In the genomic region with DNA sequence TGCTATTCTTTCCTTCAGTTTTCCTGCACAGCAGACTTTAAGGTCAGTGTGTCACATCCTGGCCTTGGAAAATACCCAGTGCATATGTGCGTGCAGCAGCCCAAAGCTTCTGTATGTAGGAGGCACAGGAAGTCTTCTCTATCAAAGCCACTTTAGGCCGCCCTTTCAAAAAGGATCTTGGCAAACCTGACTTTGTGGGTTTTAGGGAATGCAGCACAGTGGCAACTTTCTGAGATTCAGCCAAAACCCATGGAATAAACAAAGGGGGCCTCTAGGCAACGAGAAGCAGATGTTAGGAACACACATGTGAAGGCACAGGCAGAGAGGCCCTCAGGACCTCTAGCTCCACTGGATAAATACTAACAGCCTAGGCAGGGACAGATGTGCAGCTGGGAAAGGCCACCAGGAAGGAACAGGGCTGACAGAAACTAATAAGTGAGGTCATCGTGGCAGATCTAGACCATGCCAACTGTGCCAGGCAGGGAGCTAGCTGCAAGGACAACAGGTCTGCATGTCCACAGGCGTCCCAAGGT, we compare ENCODE assay signal across 8 mouse cellular contexts. TPM values are rescaled to one million over a fixed set of nuclear protein-coding genes. Genes with fewer than 3 reads are reported as not detected.
DNase-seq lines count a peak whose midpoint lies in the region; ATAC-seq and TF ChIP-seq lines count a peak whose summit lies in the region.

No protein-coding gene starts in this region.

- no peaks in the 10 kb centered on the region for H3K36me3 ChIP-seq in thymus, adult 2 months (ENCODE audit: control insufficient read depth, insufficient read depth, low read length)
- peaks cover 26% of the 10 kb centered on the region; the same call in 1 of the 2 replicates for H3K36me3 ChIP-seq in neural tube, embryonic 15.5 days

- DNase-seq in cerebellum, adult 2 months: peak; percentile 51
- no peak for DNase-seq in cerebellum, adult 11 months
- DNase-seq in thymus, postnatal 14 days: peak; percentile 22
- DNase-seq in thymus, adult 2 months: no peak
- peak; percentile 22 to 53 for DNase-seq in kidney, postnatal 4 days
- no peak for DNase-seq in B cell, adult 2 months
- DNase-seq in right cerebral cortex, postnatal 36 days (ENCODE audit: low spot score in 2 of 2): no peak

- H3K4me3 ChIP-seq in cerebellum, adult 2 months (replicated peaks; ENCODE audit: insufficient read depth, low read depth, low read length): no peak overlapping the region
- H3K4me3 ChIP-seq in thymus, adult 2 months (ENCODE audit: control insufficient read depth, insufficient read depth, low read length): no peak overlapping the region
- H3K4me3 ChIP-seq in neural tube, embryonic 15.5 days (replicated peaks): no peak overlapping the region

- H3K4me2 ChIP-seq in neural tube, embryonic 15.5 days: no peak overlapping the region

- no peaks in the 10 kb centered on the region for H3K9me3 ChIP-seq in neural tube, embryonic 15.5 days (replicated peaks)

- H3K27ac ChIP-seq in cerebellum, adult 2 months (ENCODE audit: insufficient read depth, low read length): 0 out of 2 replicates have a peak overlapping the region, but pooled peaks have one; percentile 4
- no peak overlapping the region for H3K27ac ChIP-seq in thymus, adult 2 months (ENCODE audit: control insufficient read depth, insufficient read depth, low read length)
- peak overlapping the region; percentile 73 for H3K27ac ChIP-seq in neural tube, embryonic 15.5 days (replicated peaks)

- no peak for TF ChIP-seq CTCF in cerebellum, adult 2 months (IDR thresholded peaks at IDR 0.05; ENCODE audit: borderline replicate concordance, insufficient read depth, low read depth, low read length)
- TF ChIP-seq CTCF in thymus, adult 2 months (IDR thresholded peaks at IDR 0.05; ENCODE audit: borderline replicate concordance, control insufficient read depth, extremely low read depth, insufficient read depth, low read length, poor library complexity): no peak

- WGBS in cerebellum, adult 2 months: 19% methylated on average over 5 of the region's 5 CpGs
- WGBS in thymus, adult 2 months: 75% methylated on average over 5 of the region's 5 CpGs
- WGBS in neural tube, embryonic 15.5 days: 66% methylated on average over 5 of the region's 5 CpGs

- no peak for TF ChIP-seq POLR2A in cerebellum, adult 2 months (IDR thresholded peaks at IDR 0.05; ENCODE audit: borderline replicate concordance, insufficient read depth, low read length)
- no peak for TF ChIP-seq POLR2A in thymus, adult 2 months (IDR thresholded peaks at IDR 0.05; ENCODE audit: control insufficient read depth, extremely low read depth, insufficient read depth, low read length, poor library complexity)

- H3K4me1 ChIP-seq in cerebellum, adult 2 months (ENCODE audit: control insufficient read depth, insufficient read depth, low read length): peaks cover 9% of the 10 kb centered on the region
- H3K4me1 ChIP-seq in thymus, adult 2 months (replicated peaks; ENCODE audit: control insufficient read depth, insufficient read depth, low read length): peaks cover 18% of the 10 kb centered on the region
- H3K4me1 ChIP-seq in neural tube, embryonic 15.5 days: peaks cover 22% of the 10 kb centered on the region

- no peaks in the 10 kb centered on the region for H3K27me3 ChIP-seq in cerebellum, adult 2 months (ENCODE audit: control insufficient read depth, insufficient read depth, low read length)
- no peaks in the 10 kb centered on the region for H3K27me3 ChIP-seq in thymus, adult 2 months (ENCODE audit: control insufficient read depth, insufficient read depth, low read length)
- no peaks in the 10 kb centered on the region for H3K27me3 ChIP-seq in neural tube, embryonic 15.5 days (replicated peaks)

- no peak for ATAC-seq in neural tube, embryonic 15.5 days (ENCODE audit: low FRiP score)

- no peak overlapping the region for H3K9ac ChIP-seq in neural tube, embryonic 15.5 days (replicated peaks)

RNA-seq across cellular contexts. Expression of a gene that starts 51.0 kb away (rescaled TPM):
- polyA plus RNA-seq in cerebellum, adult 2 months (2012; rRNA removed): 56.1 and 66.3 TPM in 2 replicates
- polyA plus RNA-seq in thymus, adult 2 months (2012; rRNA removed): 466 and 519 TPM in 2 replicates
- 44.2 and 50.0 TPM in 2 replicates for polyA plus RNA-seq in neural tube, embryonic 15.5 days (2015; fragmentation: Nextera tagmentation; extraction: Ambion mirVana)

Comparison
In these comparisons a context has a peak if more than half of its experiments do, and no peak if none do; other contexts are left out.
1. DNase-seq: peak in cerebellum, adult 2 months (2 of 2), thymus, postnatal 14 days (single experiment) and kidney, postnatal 4 days (2 of 2); none in cerebellum, adult 11 months (single experiment), thymus, adult 2 months (single experiment), B cell, adult 2 months (0 of 2) and right cerebral cortex, postnatal 36 days (0 of 2).